Mouse (Mus musculus): Measurements from ENCODE around the gene Rabgap1l.

Rabgap1l gene

DNA sequence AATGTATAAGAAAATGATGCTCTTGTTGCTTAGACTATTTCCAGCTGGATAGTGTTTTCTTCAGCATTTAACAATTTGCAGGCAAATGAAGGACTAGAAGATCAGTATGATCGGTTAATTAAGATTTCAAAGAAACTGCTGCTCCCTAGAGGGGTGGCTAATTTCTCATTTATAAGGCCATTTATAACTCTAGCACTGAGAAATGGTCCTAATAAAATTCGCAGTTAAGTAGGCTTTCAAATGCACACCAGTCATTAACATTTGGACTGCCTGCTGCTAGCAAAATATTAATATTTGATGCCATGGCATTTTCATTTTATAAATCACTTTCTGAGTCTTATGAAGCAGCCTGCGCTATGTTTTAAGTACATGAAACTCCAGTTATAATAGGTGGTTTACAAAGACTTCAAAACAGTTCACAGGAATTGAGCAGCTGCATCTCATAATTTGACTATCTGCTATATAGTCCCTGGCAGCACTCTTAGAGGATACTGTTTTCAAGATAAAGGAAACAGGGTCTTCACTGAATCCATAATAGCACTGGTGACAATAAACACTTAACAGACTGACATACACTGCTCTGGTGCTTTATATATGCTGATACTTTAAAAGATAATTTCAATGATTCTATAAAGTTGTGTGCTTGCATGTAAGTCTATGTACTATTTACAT lies 296.0 kb downstream of the Rabgap1l start:
- in situ Hi-C loops (cut with MboI, MseI): no loop called here

DNA sequence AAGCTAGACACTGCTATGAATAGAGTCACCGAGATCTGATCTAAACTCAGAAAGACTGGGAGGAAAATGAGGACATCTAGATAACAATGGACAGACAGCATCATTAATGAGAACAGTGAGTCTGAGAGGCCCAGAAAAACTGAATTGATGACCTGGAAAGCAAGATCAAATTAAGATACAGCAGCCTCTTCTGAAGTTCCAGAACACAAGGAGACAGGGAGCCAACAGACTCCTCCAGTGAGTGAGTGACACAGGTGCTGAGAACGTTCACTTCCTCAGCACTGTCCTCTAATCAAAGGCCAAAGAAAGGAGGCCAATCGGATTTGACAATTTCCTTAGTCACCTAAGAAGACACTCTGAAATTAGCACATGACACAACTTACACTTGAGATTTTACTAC lies 307.3 kb downstream of the Rabgap1l start:
- in situ Hi-C loops (cut with MboI, MseI): no loop called here

GRCm38 (mm10) chr1:160485028-160485427 lies 308.0 kb downstream of the Rabgap1l start:
- in situ Hi-C loops (cut with MboI, MseI): no loop called here

GRCm38 (mm10) chr1:160481643-160482042 lies 311.4 kb downstream of the Rabgap1l start:
- in situ Hi-C loops (cut with MboI, MseI): no loop called here

DNA sequence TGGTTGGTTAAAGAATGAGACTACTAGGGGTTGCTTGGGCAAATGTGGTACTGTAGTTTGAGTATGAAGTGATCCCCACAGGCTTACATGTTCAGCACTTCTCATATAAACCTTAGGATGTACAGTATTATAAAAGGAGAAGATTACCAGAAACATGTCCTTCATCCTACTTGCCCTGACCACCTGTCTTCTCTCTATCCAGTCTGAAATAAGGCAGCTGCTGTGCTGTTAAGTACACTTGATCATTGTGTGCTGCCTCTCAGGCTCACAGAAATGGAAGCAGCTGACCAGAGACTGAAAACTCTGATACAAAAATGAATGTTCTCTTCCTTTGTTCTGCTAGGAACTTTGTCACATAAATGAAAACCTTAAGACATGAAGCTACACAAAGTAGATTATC lies 325.6 kb downstream of the Rabgap1l start:
- in situ Hi-C loops (cut with MboI, MseI): no loop called here

- in situ Hi-C loops (cut with MboI, MseI): no loop called here
These were observed 327.8 kb downstream of the Rabgap1l start for GRCm38 (mm10) chr1:160465186-160465585.

GRCm38 (mm10) chr1:160464148-160464547 lies 328.9 kb downstream of the Rabgap1l start:
- in situ Hi-C loops (cut with MboI, MseI): no loop called here

DNA sequence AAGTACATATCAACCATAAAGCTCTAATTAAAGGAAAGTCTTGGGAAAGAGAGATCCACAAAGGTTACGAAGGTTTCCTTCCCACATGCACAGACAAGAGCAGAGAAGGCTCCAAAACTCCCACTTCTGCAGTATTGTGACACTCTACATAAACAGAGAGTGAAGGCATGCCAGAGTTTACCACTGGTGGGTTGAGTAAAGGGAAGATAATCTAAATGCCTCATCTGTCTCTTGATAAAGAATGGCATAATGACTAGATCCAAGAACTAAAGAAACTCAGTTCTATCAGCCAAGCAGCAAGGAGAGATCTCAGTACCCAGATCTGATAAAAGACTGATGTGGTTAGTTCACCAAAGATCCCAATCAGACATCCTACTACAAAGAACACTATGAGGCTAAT lies 332.7 kb downstream of the Rabgap1l start:
- in situ Hi-C loops (cut with MboI, MseI): no loop called here

- in situ Hi-C loops (cut with MboI, MseI): no loop called here
These were observed 341.3 kb downstream of the Rabgap1l start for GRCm38 (mm10) chr1:160451663-160452062.

DNA sequence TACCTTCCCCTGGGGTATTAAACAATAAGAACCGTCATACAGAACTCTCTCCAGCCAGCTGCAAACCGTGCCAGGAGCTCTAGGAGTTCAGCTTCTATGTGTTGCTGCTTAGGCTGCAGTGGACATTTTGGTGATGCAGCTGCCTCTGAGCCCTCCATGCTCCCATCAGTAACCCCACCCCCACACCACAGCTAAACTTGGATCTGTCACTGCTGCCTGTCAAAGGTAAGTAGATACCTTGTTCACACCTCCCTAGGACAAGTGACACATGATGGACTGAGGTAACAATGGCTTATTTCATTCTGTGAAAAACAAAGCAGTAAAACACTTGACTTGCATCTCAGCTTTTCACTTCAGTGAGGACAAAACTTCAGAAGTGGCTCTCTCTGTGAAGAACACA lies 344.3 kb downstream of the Rabgap1l start:
- in situ Hi-C loops (cut with MboI, MseI): no loop called here

- in situ Hi-C loops (cut with MboI, MseI): no loop called here
These were observed 346.2 kb downstream of the Rabgap1l start for GRCm38 (mm10) chr1:160446823-160447222.

DNA sequence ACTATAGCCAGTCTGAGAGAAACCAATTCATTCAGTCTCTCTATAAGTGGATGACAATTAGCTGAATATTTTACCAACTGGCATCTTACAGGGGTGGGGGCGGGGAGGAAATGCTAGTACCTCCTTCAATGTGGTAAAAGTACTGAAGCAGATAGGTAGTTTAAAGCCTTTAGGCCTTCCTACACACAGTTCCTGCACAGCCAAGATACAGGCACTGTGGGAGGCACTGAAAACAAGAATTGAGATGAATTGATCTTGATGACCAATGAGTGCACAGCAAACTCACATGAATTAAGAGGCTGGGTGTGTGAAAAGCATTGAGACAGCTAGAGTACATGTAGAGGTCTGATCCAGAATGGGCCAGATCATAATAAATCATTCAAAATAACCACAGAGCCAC lies 349.5 kb downstream of the Rabgap1l start:
- in situ Hi-C loops (cut with MboI, MseI): no loop called here

DNA sequence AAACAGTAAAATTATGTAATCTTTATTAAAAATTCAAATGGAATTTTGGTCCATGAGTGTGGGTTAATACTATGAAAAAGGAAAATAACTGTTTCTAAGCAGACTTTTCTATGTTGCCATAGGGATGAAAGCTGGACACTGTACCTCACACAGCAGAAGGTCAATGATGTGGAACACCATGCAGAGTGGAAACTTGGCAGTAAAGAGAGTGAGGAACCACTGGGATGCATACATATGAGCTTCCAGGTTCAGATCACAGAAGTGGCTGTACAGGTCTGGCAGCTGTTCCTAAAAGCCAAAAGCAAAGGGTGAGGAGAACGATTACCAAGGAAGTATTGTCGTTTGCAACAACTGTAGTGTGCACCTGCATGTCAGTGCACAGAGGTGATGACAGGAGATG lies 351.3 kb downstream of the Rabgap1l start:
- in situ Hi-C loops (cut with MboI, MseI): no loop called here

DNA sequence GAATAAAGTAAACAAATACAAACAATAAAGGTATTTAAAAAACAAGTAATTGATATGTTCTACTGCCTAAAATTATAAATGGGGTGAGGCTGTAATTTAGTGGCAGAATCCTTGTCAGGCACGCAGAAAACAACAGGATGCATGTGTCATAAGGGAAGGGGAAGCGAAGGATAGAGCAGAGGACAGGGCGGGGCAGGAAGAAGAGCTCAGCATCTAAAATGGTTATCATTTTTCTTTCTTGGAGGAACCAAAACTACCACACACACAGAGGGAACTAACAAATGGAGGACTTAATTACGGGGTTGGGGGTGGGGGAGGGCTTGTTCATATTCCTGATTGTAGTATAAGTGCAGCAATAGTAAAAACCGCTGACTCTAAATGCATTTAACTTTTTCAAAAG lies 351.9 kb downstream of the Rabgap1l start:
- in situ Hi-C loops (cut with MboI, MseI): no loop called here

- in situ Hi-C loops (cut with MboI, MseI): no loop called here
These were observed 354.2 kb downstream of the Rabgap1l start for GRCm38 (mm10) chr1:160438820-160439219.

DNA sequence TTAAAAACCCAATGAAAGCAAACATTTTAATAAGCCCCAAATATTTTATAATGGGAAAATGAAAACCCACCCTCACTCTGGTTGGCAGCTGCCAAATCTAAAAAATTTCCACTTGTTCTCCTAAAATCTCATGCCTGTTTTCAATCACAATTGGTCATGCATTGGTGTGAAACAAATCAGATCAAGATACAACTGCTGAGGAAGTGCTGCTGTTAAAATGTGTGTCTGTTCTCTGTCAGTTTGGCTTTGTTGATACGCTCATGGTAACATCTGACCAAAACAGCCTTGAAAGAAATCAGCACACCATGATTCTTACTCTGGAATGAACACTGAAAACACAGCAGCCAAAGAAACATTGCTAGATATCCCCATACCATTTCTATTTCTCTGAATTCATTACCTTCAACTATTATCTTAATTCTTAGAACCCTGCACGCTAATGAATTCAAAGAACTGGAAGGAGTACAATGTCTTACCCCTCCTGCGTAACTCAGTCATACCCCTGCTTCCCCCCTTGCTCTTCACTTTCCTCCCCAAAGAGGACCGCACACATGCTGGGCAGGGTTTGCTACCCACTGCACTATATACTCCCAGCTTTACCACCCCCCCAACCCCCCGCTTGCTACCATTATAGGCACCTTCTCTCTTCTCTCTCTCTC lies 375.7 kb downstream of the Rabgap1l start:
- in situ Hi-C loops (cut with MboI, MseI): no loop called here

DNA sequence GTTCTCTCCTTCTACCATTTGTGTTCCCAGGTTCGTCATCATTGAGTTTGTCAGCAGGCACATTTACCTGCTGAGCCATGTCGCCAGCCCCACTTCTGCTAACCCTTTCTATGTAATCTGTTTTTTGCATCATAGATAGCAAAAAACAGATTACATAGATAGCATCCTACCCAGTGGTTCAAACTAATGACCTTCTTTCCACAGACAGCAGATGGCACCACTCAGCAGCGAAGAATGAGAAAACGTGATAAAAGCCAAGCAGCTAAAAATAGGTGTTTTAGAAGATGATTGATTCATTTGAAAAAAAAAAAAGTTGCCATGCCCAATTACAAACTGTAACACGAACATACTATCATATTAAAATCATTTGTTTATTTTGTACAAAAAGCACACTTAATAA lies 382.2 kb downstream of the Rabgap1l start:
- in situ Hi-C loops (cut with MboI, MseI): loop anchor here (5.0 kb wide), 1 partner anchor 521 kb away; no protein-coding TSS in a partner anchor

DNA sequence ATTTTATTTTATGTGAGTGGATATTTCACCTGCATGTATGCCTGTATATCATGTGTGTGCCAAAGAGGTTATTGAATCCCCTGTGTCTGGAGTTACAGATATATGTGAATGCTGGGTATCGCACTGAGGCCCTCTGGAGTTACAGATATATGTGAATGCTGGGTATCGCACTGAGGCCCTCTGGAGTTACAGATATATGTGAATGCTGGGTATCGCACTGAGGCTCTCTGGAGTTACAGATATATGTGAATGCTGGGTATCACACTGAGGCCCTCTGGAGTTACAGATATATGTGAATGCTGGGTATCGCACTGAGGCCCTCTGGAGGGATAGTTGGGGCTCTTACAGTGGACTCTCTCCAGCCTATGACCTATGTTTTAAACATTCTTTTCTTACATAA lies 383.3 kb downstream of the Rabgap1l start:
- in situ Hi-C loops (cut with MboI, MseI): loop anchor here (5.0 kb wide), 1 partner anchor 523 kb away; no protein-coding TSS in a partner anchor

DNA sequence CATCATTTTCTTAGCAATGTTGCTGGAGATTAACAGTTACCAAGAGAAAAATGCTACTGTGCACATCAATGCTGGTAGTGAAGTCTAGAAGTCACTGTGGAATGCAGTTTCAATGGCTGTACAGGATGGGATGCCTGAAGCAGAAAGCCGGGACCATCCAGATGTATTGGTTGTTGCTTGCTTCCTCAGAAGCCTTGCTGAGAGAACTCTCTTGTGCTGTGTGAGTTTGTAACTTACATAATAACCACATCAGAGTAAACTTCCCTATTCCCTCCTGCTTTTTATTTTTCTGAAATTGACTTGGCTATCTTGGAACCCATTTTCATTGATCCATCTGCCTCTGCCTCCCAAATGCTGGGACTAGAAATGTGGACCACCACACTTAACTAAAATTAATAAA lies 383.9 kb downstream of the Rabgap1l start:
- in situ Hi-C loops (cut with MboI, MseI): no loop called here

- in situ Hi-C loops (cut with MboI, MseI): no loop called here
These were observed 384.6 kb downstream of the Rabgap1l start for GRCm38 (mm10) chr1:160408302-160408897.

DNA sequence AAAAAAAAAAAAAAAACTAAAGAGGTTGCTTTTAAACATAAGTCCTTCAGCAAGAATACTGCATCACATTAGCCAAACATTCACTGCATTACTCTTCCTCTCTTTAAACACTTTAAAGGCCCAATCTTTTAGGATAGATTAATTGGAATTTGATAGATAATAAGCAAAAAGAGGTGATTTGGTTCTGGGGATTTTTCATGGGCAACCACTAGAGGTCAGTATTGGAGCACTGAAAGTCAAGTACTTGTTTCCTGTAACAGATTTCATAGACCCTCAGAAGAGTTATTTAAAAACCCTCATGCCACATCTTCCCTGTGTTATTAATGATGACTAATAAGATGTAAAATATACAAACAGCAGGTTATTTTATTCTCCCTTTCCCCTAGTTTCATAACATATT lies 393.6 kb downstream of the Rabgap1l start:
- in situ Hi-C loops (cut with MboI, MseI): no loop called here

DNA sequence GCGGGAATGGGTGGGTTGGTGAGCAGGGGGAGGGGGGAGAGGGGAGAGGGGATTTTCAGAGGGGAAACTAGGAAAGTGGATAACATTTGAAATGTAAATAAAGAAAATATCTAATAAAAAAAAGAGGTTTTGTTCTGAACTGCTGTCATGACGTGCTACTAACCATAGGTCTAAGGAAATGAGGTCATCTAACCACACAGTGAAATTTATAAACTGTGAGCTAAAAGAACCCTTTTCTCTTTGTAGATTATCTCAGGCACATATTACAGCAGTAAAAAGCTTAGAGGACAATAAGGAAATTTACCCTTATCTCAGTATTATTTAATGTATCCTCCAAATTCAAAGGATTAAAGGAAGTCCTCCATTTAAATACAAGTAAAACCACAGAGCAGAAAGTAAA lies 396.0 kb downstream of the Rabgap1l start:
- in situ Hi-C loops (cut with MboI, MseI): no loop called here

GRCm38 (mm10) chr1:160387446-160387845 lies 405.6 kb downstream of the Rabgap1l start:
- in situ Hi-C loops (cut with MboI, MseI): no loop called here

All from T-helper 2 cell (primary cell).